Mouse (Mus musculus) stomach, embryonic 15.5 days (tissue): ENCODE data around the gene Sh3pxd2a. TPM values are rescaled to one million over a fixed set of nuclear protein-coding genes. Genes with fewer than 3 reads are reported as not detected.
A peak's percentile ranks its signal among the peaks of the same experiment; 100 is the strongest.

Source experiments
- ATAC-seq: fragments of 200-750 bp; cut with Nextera tagmentation; 2 replicates; pipeline ENCODE4 v1.8.0; 2017; ENCODE audit warnings: low read depth, moderate number of reproducible peaks, moderate TSS enrichment; ENCODE audit not compliant: insufficient read depth, low FRiP score
- H3K27ac ChIP-seq: fragments of 300-500 bp; sonication (generic); 2 replicates; pipeline ENCODE4 v1.5.1; 2015; ENCODE audit warnings: mild to moderate bottlenecking, inconsistent platforms
- H3K27me3 ChIP-seq: fragments of 300-500 bp; sonication (generic); replicated peaks from 2 replicates; pipeline ENCODE4 v1.6.1; 2015; ENCODE audit warnings: inconsistent platforms
- H3K36me3 ChIP-seq: fragments of 300-500 bp; sonication (generic); 2 replicates; pipeline ENCODE4 v1.6.1; 2015; ENCODE audit warnings: inconsistent platforms
- H3K4me1 ChIP-seq: fragments of 300-500 bp; sonication (generic); 2 replicates; pipeline ENCODE4 v1.6.1; 2015; ENCODE audit warnings: inconsistent platforms
- H3K4me2 ChIP-seq: fragments of 300-500 bp; sonication (generic); 2 replicates; pipeline ENCODE4 v1.6.1; 2015; ENCODE audit warnings: mild to moderate bottlenecking, inconsistent platforms
- H3K4me3 ChIP-seq: fragments of 300-500 bp; sonication (generic); replicated peaks from 2 replicates; pipeline ENCODE4 v1.5.1; 2015; ENCODE audit warnings: inconsistent platforms
- H3K9ac ChIP-seq: fragments of 300-500 bp; sonication (generic); 2 replicates; pipeline ENCODE4 v1.6.1; 2015; ENCODE audit warnings: inconsistent platforms
- H3K9me3 ChIP-seq: fragments of 300-500 bp; sonication (generic); 2 replicates; pipeline ENCODE4 v1.6.1; 2016; ENCODE audit warnings: inconsistent platforms
- WGBS: fragments of 180-500 bp; shearing (Covaris S2); methylation state at CpG from one replicate; pipeline ENCODE4 v1.1.7; 2015; 5-methylcytosine and 5-hydroxymethylcytosine counted together
- polyA plus RNA-seq: library from polyadenylated mRNA; unstranded; fragments of >200 nt; fragmentation: Nextera tagmentation; extraction: Ambion mirVana; gene quantifications from 2 replicates; pipeline ENCODE4 v1.2.1, GENCODE M21; 2015

The Sh3pxd2a gene
- polyA plus RNA-seq, 1 experiment from 2014 or later = 6.8 TPM

DNA sequence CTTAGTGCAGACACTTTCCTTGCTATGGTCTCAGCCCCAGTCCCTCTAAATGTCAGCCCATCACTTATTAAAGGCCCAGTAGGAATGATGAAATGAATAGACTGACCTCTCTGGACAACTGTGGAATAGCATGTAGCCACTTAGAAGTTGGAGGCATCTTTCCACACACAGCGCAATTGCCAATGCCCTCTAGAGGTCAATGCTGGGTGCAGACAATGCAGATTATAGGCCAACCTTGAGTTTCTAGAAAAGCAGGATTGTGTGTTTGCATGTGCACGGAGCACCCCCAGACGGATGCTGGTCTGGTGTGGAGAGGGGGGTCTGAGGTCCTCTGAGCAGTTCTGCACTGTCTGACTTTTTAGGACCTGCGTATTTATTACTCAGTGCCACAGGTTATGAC is 39.4 kb upstream of the Sh3pxd2a start:
- Histone ChIP-seq H3K27me3 (no peaks in the 10 kb centered on the region), H3K4me3 (no peak overlapping the region), H3K4me1 (peaks cover 8% of the 10 kb centered on the region), H3K9me3 (no peaks in the 10 kb centered on the region), H3K9ac (no peak overlapping the region), H3K27ac (no peak overlapping the region), H3K36me3 (0 out of 2 replicates have a peak, but pooled peaks cover 4% of the 10 kb centered on the region), H3K4me2 (no peak overlapping the region)
- ATAC-seq = peak; percentile 36; the same call in 1 of the 2 replicates
- WGBS = 73% methylated on average over 4 of the region's 4 CpGs

DNA sequence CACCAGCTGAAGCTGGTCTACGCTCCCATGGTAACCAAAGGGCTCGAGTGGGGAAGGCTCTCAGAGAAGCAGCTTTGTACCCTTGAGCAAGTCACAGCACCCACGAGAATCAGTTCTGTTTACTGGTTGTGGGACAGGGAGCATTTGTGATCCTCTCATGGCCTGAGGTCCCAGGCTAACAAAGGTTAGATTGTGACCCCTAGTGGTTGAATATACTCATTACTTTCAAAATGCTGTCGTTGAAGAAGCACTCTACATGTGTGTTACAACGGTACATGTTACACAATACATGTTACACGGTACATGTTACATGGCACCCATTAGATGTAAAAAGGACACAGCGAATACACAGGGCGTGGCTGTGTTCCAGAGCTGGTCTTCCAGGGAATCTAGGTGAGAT is 38.4 kb upstream of the Sh3pxd2a start:
- no peak overlapping the region for H3K9ac ChIP-seq
- H3K9me3 ChIP-seq = no peaks in the 10 kb centered on the region
- no peak overlapping the region for H3K4me2 ChIP-seq
- H3K27ac ChIP-seq = no peak overlapping the region
- H3K4me1 ChIP-seq = 0 out of 2 replicates have a peak, but pooled peaks cover 3% of the 10 kb centered on the region
- no peaks in the 10 kb centered on the region for H3K27me3 ChIP-seq
- no peak for ATAC-seq
- H3K4me3 ChIP-seq = no peak overlapping the region
- H3K36me3 ChIP-seq = 0 out of 2 replicates have a peak, but pooled peaks cover 4% of the 10 kb centered on the region
- 76% methylated on average over 8 of the region's 8 CpGs for WGBS

DNA sequence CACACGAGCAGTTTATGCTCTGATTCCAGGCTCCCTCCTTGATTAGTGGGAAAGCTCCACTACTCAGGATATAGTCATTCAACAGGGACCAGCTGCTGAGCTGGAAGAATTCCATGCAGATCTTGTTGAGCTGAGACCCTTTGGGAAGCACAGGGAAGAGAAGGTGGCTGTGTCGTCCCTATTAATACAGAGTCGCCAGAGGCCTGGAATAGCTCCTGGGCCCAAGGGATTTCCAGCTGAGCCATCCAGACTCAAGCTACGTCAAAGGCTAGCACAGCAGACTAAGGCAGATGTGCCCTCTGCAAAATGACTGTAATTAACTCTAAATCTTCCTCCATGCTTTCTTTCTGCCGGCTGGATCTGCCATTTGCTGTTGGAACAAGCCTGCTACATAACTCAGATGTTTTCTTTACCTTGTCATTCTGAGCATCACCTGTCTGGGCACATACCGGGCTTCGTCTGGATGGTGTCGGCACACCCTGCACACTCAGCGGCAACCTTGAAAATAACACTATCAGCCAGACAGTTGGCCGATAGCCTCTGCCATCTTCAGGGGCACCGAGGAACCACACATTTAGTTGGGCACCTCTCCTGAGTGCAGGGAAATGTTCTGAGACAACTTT is 36.3 kb upstream of the Sh3pxd2a start:
- no peak for ATAC-seq
- Histone ChIP-seq H3K9ac (no peak overlapping the region), H3K36me3 (0 out of 2 replicates have a peak, but pooled peaks cover 4% of the 10 kb centered on the region), H3K27ac (no peak overlapping the region), H3K4me2 (no peak overlapping the region), H3K27me3 (no peaks in the 10 kb centered on the region), H3K4me3 (no peak overlapping the region), H3K4me1 (no peaks in the 10 kb centered on the region), H3K9me3 (no peaks in the 10 kb centered on the region)
- 69% methylated on average over 11 of the region's 11 CpGs for WGBS

DNA sequence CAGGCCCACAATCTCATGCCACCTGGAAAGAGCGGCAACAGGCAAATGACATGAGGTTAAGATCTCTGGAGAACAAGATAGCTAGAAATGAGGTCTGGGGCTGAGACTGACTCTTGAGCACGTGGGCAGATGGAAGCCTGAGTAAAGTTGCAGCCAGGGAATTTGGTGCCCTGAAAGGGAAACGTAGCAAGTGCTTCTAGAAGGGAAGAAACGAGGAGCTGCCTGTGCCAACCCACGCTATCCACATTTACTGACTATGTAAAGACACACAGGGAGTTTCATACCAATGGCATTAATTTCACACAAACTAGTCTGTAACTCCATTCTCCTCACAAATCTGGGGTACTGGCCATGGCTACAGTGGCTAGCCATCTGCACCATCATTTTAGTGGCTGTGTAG is 35.6 kb upstream of the Sh3pxd2a start:
- Histone ChIP-seq H3K27me3 (no peaks in the 10 kb centered on the region), H3K4me3 (no peak overlapping the region), H3K4me2 (no peak overlapping the region), H3K9ac (no peak overlapping the region), H3K9me3 (no peaks in the 10 kb centered on the region), H3K27ac (no peak overlapping the region), H3K36me3 (0 out of 2 replicates have a peak, but pooled peaks cover 4% of the 10 kb centered on the region), H3K4me1 (no peaks in the 10 kb centered on the region)
- 84% methylated on average over 5 of the region's 5 CpGs for WGBS
- ATAC-seq = no peak

DNA sequence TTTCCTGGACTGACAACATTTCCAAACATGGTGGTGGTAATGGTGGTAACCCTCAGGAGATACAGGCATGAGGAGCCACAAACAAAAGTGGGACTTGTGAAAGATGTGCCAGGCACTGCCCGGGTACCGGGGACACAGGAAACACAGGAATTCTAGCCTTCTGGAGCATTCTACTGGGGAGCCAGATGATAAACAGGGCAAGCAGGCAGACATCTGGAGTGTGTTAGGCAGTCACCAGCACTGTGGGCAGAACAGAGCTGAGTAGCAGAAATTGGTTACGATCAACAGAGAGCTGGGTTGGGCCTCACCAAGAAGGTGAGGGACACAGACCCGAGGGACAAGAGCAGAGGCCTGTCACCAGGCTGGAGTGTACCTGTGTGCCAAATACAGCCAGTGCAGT is 34.7 kb upstream of the Sh3pxd2a start:
- WGBS = 51% methylated on average over 4 of the region's 4 CpGs
- H3K36me3 ChIP-seq = 0 out of 2 replicates have a peak, but pooled peaks cover 4% of the 10 kb centered on the region
- no peak overlapping the region for H3K4me2 ChIP-seq
- no peaks in the 10 kb centered on the region for H3K9me3 ChIP-seq
- H3K4me1 ChIP-seq = no peaks in the 10 kb centered on the region
- no peak for ATAC-seq
- no peaks in the 10 kb centered on the region for H3K27me3 ChIP-seq
- no peak overlapping the region for H3K4me3 ChIP-seq
- H3K9ac ChIP-seq = no peak overlapping the region
- H3K27ac ChIP-seq = no peak overlapping the region

DNA sequence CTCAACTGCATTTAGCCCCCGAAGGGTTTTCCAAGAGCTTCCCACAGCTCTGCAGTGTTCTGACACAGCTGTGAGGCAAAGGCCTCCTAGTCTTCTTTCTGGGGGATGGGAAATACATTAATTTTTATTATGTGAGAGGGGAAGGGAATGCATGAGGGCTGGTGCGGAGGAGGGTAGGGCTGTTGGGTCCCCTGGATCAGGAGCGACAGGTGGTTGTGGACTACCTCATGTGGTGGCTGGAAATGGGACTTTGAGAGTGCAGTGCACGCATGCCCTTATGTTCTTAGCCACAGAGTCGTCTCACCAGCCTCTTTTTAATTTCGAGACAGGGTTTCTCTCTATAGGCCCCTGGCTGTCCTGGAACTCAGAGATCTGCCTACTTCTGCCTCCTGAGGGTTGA is 33.5 kb upstream of the Sh3pxd2a start:
- H3K4me3 ChIP-seq = no peak overlapping the region
- no peaks in the 10 kb centered on the region for H3K27me3 ChIP-seq
- no peaks in the 10 kb centered on the region for H3K4me1 ChIP-seq
- 89% methylated on average over 6 of the region's 6 CpGs for WGBS
- H3K27ac ChIP-seq = no peak overlapping the region
- H3K36me3 ChIP-seq = 0 out of 2 replicates have a peak, but pooled peaks cover 4% of the 10 kb centered on the region
- H3K9me3 ChIP-seq = no peaks in the 10 kb centered on the region
- ATAC-seq = no peak
- no peak overlapping the region for H3K4me2 ChIP-seq
- no peak overlapping the region for H3K9ac ChIP-seq

DNA sequence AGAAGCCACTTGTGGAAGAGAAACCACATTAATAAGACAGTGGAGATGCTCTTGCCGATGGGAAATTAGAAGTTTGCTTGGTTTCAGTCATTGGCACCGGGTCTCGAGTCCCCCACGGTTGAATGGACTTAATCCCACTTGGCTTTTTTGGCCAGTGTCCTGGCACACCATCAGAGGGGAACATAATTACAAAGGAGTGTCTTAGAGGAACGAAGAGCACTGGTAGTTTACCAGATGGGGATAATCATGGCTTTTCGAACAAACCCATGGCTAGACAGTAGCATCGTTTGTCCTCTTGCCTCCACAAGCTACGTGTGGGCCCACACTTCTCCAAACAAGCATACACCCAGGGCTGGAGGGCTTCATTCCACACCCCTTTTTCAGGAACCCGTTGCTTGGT is 33.1 kb upstream of the Sh3pxd2a start:
- Histone ChIP-seq H3K36me3 (no peaks in the 10 kb centered on the region), H3K27me3 (no peaks in the 10 kb centered on the region), H3K27ac (no peak overlapping the region), H3K4me3 (no peak overlapping the region), H3K4me2 (no peak overlapping the region), H3K9ac (no peak overlapping the region), H3K4me1 (no peaks in the 10 kb centered on the region), H3K9me3 (no peaks in the 10 kb centered on the region)
- 74% methylated on average over 9 of the region's 9 CpGs for WGBS
- ATAC-seq = no peak

DNA sequence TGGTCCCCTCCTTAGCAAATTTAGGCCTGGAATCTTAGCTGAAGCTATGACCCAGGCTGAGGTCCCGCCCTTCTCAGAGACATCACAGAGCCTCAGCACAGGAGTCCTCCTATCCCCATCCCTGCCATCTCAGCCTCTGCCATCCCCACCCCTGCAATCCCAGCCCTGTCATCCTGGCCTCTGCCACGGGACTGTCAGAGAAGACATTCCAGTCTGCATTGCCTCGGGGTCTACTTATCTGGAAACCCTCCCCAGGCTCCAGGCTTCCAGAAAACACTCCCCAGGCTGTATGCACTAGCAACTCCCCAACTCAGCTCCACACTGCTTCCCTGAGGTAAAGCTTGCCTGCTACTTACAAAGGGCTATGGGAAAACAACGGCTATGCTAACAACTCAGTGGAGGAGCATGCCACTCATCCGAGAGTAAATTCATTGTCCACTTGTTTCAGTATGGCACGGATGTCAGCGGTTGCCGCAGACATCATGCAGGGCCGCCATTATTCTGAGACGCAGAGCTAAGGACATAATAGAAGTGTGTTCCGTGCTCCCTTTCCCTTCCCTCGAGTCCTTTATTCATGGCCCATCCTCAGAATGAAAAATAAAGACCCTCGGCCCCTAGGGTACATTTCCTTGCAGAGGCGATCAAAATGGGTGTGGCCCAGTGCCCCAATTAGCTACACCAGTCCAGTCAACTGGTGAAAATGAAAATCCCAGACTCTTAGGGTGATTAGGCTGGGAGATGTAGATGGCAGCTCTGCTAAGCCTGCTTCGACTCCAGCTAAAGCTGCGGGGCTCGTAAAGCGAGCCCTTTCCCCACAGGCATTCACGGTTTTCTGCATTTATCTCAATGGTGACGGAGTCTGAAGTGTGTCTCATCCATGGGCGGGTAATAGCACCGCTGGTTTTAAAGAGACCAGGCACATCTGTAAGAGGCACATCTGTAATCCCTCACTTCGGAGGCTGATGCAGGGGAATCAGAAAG is 29.1 kb upstream of the Sh3pxd2a start:
- no peak overlapping the region for H3K4me2 ChIP-seq
- 70% methylated on average over 23 of the region's 23 CpGs for WGBS
- H3K9me3 ChIP-seq = no peaks in the 10 kb centered on the region
- H3K36me3 ChIP-seq = no peaks in the 10 kb centered on the region
- ATAC-seq = no peak
- H3K4me1 ChIP-seq = peaks cover 3% of the 10 kb centered on the region
- no peaks in the 10 kb centered on the region for H3K27me3 ChIP-seq
- H3K9ac ChIP-seq = no peak overlapping the region
- no peak overlapping the region for H3K4me3 ChIP-seq
- no peak overlapping the region for H3K27ac ChIP-seq

DNA sequence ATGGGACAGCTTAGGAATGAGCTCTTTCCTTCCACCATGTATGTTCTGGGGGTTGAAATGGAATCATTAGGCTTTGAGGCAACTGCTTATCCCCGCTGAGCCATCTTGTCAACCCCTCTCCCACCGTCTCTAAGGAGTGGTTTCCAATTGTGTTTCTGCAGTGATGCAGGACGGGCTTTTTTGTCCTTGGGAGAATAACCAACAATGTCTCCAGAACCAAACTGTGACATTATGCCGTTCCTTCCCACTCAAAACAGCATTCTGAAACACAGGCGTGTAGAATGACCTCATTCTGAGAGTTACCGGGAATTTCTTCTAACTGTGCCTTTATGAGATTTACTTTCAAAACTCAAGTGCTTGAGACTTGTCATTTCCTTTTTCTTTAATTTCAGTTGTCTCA is 28.2 kb upstream of the Sh3pxd2a start:
- peaks cover 3% of the 10 kb centered on the region for H3K4me1 ChIP-seq
- H3K9me3 ChIP-seq = no peaks in the 10 kb centered on the region
- no peak for ATAC-seq
- H3K4me3 ChIP-seq = no peak overlapping the region
- H3K9ac ChIP-seq = no peak overlapping the region
- H3K27ac ChIP-seq = 0 out of 2 replicates have a peak overlapping the region, but pooled peaks have one; percentile 4
- H3K27me3 ChIP-seq = no peaks in the 10 kb centered on the region
- no peaks in the 10 kb centered on the region for H3K36me3 ChIP-seq
- 81% methylated on average over 6 of the region's 6 CpGs for WGBS
- H3K4me2 ChIP-seq = no peak overlapping the region

DNA sequence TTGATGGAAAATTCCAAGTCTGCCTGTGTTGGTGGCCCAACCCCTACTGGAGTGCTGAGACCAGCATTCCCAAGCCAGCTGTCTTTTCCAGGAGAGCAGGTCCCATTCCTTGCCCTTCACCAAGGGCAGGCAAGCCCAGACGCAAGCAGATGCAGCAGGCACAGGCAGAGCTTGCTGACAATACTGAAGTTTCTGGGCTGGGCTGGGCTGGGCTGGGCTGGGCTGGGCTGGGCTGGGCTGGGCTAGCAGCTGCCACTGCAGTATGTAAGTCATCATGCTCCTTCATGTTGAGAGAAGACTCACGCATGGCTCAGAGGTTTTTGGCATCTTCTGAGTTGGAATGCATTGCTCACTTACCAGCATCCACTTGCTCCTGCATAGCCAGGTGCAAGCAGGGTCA is 27.7 kb upstream of the Sh3pxd2a start:
- whole genome bisulfite sequencing = 52% methylated on average over 2 of the region's 2 CpGs
- ATAC-seq = peak; percentile 39; the same call in 1 of the 2 replicates
- H3K9ac ChIP-seq = no peak overlapping the region

DNA sequence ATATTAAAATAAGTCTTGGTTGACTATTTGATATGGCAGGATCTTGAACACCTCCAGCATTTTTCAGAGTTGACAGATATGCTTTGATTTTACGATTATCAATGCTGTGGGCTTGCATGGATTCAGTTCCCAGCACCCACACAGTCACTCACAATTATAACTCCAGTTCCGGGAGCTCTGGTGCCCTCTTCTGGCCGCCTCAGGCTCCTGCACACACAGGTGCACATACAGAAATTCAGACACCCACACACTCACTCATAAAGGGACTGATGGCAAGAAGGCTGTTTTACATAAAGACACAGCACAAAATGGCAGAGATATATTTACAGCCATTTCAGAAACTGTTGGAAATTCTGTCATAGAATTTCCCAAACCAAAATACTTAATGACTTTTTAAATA is 25.0 kb upstream of the Sh3pxd2a start:
- 78% methylated on average over 3 of the region's 3 CpGs for WGBS
- Histone ChIP-seq H3K4me1 (peaks cover 3% of the 10 kb centered on the region), H3K4me2 (no peak overlapping the region), H3K27me3 (no peaks in the 10 kb centered on the region), H3K9me3 (no peaks in the 10 kb centered on the region), H3K4me3 (no peak overlapping the region), H3K36me3 (no peaks in the 10 kb centered on the region), H3K27ac (no peak overlapping the region), H3K9ac (no peak overlapping the region)
- ATAC-seq = no peak

More for the DNA sequence above, 27.7 kb upstream of the Sh3pxd2a start:
- Histone ChIP-seq H3K27ac (no peak overlapping the region), H3K9me3 (no peaks in the 10 kb centered on the region), H3K27me3 (no peaks in the 10 kb centered on the region), H3K4me2 (no peak overlapping the region), H3K4me3 (no peak overlapping the region), H3K36me3 (no peaks in the 10 kb centered on the region), H3K4me1 (peaks cover 3% of the 10 kb centered on the region)

DNA sequence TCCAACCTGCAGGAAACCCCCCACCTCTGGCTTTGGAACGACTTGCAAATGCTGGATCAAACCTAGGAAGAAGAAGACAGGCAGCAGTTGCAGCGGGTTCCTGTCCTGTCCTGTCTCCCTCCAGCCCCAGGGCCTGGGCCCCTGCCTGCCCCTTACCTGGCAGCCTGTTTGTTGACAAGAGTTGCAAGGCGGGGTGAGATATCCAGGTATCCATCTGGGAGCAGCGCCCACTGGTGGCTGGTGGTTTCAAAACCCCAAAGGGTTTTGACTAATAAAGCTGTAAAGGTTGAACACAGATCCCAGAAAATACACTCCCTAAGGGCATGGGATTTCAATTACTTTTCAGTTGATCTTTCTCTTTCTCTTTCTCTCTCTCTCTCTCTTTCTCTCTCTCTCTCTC is 24.0 kb upstream of the Sh3pxd2a start:
- 40% methylated on average over 4 of the region's 4 CpGs for WGBS
- no peak overlapping the region for H3K27ac ChIP-seq
- no peak overlapping the region for H3K4me3 ChIP-seq
- no peak overlapping the region for H3K9ac ChIP-seq
- H3K9me3 ChIP-seq = no peaks in the 10 kb centered on the region
- H3K4me2 ChIP-seq = no peak overlapping the region
- no peak for ATAC-seq
- H3K36me3 ChIP-seq = no peaks in the 10 kb centered on the region
- no peaks in the 10 kb centered on the region for H3K27me3 ChIP-seq
- peaks cover 3% of the 10 kb centered on the region for H3K4me1 ChIP-seq
